Mouse (Mus musculus): ENCODE measurements around the gene Msi2.
A peak's percentile ranks its signal among the peaks of the same experiment; 100 is the strongest.

Msi2 gene

DNA sequence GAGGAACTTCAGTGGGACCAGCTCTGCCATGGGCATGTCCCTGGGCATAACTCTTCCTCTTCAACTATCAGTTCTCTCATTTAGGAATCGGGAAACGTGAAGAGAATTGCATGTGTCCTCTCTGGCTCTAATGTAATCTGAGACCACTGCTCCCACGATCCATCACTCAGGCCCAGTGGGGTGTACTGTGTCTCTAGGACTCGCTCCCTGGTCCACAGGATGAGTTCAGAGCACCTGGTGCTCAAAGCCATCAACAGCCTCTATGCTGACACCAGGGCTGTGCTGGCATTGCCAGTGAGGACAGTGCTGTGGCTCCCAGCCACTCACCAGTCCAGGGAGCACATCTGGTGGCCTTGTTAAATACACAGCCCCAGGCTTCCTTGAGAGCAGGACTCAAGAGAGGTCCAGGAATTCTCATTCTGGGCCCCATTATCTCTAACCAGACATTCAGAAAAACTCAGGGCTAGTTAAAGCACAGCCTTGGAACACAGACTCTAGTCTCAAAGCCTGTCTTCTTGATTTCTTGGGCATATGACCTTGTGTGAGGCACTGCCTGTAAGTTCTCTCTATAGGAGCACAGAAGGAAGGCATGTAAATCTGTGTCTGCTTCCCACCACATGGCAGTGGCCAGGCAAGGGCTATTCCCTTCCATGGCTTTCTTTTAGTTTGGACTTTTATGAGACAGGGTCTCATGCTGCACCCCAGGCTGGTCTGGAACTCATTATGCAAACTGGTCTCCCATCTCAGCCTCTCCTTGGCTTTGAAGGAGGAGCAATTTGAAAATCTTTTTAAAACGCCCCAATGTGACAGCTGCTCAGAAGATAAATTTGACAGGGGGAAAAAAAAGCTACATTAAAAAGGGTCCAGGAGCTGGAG, 211.5 kb downstream of the Msi2 start:
- no peak for DNase-seq

DNA sequence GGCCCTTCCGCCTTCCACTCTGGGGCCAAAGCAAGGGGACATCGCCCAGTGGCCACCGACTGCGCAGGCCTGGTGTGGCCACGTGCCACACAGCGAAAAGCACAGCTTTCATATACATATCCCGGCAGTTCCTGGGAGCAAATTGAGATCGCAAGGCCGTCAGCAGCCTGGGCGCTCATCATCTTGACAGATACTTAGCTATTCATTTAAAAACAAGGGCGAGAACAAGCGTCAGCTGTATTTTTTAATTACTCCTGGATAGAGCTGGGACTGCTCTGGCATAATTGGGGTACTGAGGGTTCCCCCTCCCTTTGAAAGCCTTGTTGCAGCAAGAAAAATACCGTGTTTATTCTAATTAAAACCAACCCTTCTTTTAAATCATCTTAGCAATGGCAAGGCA, 212.2 kb downstream of the Msi2 start:
- DNase-seq = no peak

DNA sequence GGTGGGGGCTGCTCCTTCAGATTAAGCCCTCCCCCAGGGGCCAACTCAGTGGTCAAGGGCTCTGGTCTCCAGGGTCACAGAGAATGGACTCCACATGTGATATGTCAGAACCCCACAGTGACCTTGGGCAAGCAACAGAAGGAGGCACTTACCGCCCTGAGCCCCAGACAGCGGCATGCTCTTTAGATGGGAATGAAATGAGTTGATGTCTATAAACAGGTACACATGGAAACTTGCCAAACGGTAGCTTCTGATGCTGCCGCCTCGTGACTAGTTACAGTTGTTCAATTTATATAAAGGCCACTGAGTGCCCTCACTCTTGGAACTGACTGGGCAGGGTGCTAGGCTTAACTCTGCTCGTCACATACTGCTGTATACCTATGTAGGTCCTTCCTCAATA, 215.7 kb downstream of the Msi2 start:
- DNase-seq = no peak

DNA sequence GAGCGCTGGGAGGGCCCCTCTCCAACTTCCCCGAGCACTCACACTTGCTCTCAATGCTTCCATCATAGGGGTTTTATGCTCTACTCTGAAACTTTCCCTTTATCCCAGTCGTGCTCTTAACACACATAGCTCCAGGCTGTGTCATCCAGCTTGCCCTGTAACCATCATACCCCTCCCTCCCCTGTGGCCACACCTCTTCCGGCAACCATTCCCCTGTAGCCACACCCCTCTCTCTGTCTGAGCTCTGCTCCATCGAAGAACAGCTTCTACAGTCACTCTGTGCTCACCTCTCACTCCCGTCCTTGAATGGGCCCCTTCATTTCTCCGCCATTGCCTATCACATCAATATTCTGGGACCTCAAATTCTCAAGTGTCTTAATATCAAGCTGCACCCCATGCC, 219.8 kb downstream of the Msi2 start:
- no peak for DNase-seq

DNA sequence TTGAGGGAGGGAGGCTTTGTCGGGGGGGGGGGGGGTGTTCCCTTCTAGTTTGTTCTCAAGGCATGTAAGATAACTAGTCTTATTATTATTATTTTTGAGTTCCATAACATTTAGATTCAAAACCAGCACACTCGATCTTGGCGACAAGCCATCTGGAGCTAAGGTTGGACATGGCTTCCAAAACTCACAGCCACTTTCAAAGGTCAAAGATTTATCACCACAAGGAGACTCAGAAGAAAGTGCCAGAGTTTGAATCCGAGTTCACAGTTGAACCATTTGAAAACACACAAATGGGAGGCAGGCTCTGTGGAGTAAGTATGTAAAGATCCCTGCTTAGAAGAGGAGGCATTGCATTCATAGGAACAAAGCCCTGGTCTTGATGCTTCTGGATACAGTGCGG, 221.9 kb downstream of the Msi2 start:
- no peak for DNase-seq

DNA sequence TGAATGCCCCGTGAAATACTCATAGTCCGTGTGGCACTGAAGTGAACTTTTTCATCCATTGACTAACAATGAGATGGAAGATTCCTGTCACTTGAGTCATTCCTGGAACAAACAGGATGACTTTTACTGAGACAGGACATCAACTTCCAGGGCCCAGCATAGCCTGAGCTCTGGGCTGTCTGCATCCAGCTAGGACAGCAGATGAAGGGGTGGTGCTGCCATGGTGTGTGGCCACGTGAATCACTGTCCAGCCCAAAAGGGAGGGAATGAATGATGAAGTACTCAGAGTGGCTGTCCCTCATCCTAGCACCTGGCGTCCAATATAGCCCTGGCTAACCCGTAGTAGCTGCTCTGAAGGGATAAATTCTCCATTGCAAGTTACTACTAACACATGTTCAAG, 222.6 kb downstream of the Msi2 start:
- DNase-seq = no peak

- no peak for DNase-seq
Observed at GRCm38 (mm10) chr11:88495018-88495417, 223.3 kb downstream of the Msi2 start.

DNA sequence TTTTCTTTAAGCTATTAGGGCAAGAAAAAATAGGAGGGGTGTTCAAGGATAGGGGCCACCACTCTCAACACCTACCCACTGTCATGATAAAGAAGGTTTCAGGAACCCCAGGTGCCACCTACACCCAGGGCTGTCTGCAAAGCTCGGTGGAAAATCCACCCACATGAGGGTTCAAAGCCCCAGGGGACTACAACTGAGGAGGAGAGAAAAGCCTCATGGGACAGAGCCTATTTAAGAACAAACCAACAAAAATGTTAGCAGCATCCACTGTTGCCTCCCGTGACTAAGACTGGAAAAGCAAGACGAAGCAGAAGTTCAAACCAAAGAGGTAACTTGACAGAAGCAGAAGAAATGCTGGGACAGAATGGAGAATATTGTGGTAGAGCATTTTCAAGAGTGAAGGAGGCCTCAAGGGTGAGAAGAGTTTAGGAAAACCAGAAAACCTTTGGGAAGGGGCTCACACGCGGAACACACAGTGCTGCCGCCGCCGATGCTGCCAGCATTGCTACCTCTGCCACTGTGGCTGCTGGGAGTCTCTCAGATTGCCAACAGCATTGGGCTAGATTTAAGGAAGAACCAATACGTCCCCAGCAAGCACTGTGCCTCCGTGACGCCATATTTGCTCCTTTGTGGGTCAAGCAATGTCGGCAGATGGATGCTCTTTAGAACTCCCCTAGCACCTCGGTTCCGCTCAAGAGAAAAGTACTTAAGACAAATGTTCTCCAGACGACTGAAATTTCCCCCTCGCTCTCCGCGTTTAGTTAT, 224.3 kb downstream of the Msi2 start:
- no peak for DNase-seq

DNA sequence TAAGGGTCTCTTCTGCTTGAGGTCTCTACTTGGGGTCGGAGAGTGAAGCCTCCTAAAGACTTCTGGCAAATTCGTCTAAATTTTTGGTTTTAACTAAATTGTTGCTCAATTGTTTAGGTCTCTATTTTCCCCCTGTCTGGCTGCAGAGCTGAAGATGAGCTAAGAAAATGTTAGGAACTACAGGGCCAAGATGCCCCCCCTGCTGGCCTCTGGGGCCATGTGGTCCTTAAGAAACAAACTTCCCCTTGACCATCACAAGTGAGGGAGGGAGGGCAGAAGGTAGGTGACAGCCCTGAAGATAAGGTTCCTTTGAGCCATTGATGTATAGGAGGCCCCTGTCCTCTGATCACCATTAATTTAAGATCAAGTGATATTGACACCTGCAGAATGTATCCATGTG, 225.7 kb downstream of the Msi2 start:
- DNase-seq = no peak

GRCm38 (mm10) chr11:88489985-88490384, 228.3 kb downstream of the Msi2 start:
- DNase-seq = no peak

- no peak for DNase-seq
Observed at GRCm38 (mm10) chr11:88488941-88489724, 229.2 kb downstream of the Msi2 start.

GRCm38 (mm10) chr11:88488175-88488940, 230.0 kb downstream of the Msi2 start:
- DNase-seq = no peak

DNA sequence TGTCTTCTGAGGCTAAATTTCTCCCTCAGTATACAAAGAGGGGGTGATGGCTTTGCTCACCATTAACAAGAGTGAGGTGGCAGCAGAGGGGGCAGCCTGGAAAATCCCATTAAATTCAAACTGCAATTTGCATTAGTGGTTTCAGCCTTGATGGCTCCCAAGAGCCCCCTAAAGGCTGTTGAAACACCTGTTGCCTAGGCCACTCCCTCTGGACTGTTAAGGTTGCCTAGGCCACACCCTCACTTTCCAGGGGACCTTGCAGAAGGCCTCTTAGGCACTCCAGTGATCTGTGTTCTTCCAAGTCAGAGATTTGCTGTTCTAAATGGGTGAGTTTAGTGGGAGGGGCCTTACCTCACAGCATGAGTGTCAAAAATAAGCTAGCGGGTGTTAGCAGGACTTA, 232.3 kb downstream of the Msi2 start:
- no peak for DNase-seq

DNA sequence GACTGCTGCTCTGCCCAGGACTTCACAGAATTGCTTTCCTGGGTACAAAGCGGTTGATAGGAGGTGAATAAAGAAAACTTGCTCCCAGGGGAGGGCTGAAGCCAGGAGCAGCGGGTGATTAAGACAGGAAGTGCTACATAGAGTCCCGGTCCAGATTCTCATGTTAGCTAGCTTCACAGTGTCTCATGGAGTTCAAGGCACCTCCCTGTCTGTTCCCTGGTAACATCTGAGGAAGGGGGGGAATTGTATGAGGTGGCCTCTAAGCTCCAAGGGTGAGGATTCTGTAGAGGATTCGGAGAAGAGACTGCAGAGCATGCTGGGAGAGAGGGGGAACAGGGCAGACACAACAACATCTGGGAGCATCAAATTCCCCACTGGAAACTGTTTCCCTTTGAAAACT, 233.2 kb downstream of the Msi2 start:
- DNase-seq = no peak

DNA sequence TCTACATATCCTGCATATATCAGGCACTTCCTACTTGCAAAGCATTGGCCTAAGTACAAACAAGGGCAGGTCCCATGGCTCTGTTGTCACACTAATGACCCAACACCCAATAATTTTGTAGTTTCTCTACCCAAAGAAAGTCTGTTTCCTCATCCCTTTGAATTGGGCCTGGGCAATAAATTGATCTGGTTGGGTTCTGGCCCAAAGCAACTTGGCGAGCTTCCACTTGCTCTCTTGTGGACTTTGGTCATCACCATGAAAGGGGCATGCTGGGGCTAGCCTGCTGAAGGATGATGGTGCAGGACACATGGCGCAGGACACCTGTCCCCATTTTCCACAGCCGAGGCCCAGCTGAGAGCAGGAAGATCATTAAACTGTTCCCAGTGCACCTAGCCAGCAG, 234.3 kb downstream of the Msi2 start:
- no peak for DNase-seq

GRCm38 (mm10) chr11:88482636-88483035, 235.7 kb downstream of the Msi2 start:
- DNase-seq = peak; percentile 43

GRCm38 (mm10) chr11:88482236-88482635, 236.1 kb downstream of the Msi2 start:
- no peak for DNase-seq

DNA sequence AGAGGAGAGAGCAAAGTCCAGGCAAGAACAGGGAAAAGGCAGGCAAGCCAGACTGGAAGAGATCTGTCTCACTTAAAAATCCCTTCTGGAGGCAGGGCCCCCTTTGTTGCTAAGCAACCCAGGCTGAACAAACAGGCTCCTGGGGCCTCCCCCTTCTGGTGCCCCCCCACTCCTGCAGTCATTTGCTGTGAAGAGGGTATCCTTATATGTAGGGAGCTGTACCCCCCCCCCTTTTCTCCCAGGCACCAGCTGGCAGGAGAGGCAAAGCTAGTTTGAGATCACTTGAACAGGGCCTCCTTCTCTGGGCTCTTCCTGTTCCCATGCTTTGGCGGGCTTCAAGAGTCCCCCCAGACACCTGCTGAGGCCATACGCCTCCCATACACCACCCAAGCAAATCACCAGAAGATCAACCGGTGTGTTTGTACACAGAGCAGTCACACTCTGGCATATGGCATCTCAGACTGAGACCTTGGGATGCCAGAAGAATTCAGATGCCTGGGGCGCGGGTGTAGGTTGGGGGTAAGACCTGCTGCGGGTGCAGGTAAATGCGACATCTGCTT, 236.6 kb downstream of the Msi2 start:
- DNase-seq = peak; percentile 37

- no peak for DNase-seq
Observed at GRCm38 (mm10) chr11:88481092-88481601, 237.2 kb downstream of the Msi2 start.

- no peak for DNase-seq
Observed at GRCm38 (mm10) chr11:88479498-88479897, 238.8 kb downstream of the Msi2 start.

GRCm38 (mm10) chr11:88474889-88475440, 243.3 kb downstream of the Msi2 start:
- no peak for DNase-seq

DNA sequence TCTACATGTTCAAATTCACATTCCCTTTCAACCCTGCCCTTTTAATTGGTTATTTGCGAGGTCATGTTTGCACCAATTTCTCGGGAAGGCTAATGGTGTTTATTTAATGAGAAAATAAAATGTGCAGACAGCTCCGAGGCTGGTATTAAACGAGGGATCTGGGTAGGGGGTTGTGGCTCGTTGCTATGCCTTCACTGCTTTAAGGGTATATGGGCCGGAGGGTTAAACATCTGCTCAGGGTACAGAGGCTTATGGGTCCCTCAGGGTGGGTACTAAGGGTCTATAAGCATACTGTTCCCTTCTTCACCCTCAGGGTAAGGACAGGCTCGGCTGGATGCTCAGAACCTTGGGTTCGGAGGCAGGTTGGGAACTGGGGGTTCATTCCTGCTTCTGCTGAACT, 245.6 kb downstream of the Msi2 start:
- no peak for DNase-seq

Measured in layer of hippocampus, adult 9-11 months (tissue).